Mouse (Mus musculus): ENCODE data around the gene Sowaha.

DNA sequence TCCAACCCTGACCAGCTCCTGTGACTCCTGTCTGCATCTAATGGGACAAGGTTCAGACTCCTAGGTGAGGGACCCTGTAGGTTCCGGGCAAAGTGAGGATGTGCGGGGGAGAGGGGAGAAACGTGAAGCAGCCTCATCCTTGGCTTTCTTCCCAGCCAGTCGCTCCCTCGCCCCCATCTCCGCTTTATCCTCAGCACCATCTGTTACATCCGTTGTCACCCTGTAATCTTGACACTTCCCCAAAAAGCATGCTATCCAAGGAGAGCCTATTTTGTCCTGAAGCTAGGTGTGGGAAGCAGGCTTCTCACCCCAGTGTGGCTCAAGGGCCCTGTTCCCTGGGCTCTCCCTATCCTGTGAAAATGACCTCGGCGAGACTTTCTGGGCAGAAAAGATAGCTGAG lies 42.9 kb upstream of the Sowaha start:
- TF ChIP-seq CTCF (IDR thresholded peaks at IDR 0.05; ENCODE audit: low read depth) (no peak), EP300 (IDR thresholded peaks at IDR 0.05; ENCODE audit: low read depth) (no peak)

Measured in heart, postnatal 0 days (tissue).